Mouse (Mus musculus): ENCODE measurements around the gene C87436.

Gene C87436

GRCm38 (mm10) chr6:86510979-86511378 is 72.8 kb downstream of the C87436 start:
- DNase-seq (ENCODE audit: low spot score), result no peak

GRCm38 (mm10) chr6:86513296-86513695 is 75.1 kb downstream of the C87436 start:
- DNase-seq (ENCODE audit: low spot score), result no peak

- DNase-seq (ENCODE audit: low spot score), result peak; percentile 58
Observed at GRCm38 (mm10) chr6:86516021-86516420, 77.8 kb downstream of the C87436 start.

GRCm38 (mm10) chr6:86519767-86520345 is 81.7 kb downstream of the C87436 start:
- DNase-seq (ENCODE audit: low spot score), result no peak

- no peak for DNase-seq (ENCODE audit: low spot score)
Observed at GRCm38 (mm10) chr6:86522001-86522911, 84.1 kb downstream of the C87436 start.

Data from testis, postnatal 10 days (tissue).